Mouse (Mus musculus) lung, adult 2 months (tissue): ENCODE data around the gene Aldh1a2. TPM values are rescaled to one million over a fixed set of nuclear protein-coding genes. Genes with fewer than 3 reads are reported as not detected.
A peak's percentile ranks its signal among the peaks of the same experiment; 100 is the strongest.

Experiments
- DNase-seq: peaks from one replicate; pipeline ENCODE4 v3.0.0; 2022
- H3K4me1 ChIP-seq: fragments of 200-500 bp; 2 replicates; pipeline ENCODE4 v1.6.1; 2011; ENCODE audit warnings: low read length; ENCODE audit not compliant: control insufficient read depth, insufficient read depth
- H3K4me3 ChIP-seq: fragments of 200-500 bp; replicated peaks from 2 replicates; pipeline ENCODE3; 2011; ENCODE audit warnings: low read depth, mild to moderate bottlenecking, control low read depth, low read length; ENCODE audit errors: extremely low read depth
- CTCF ChIP-seq: fragments of 200-500 bp; IDR thresholded peaks from 2 replicates; pipeline ENCODE4 v1.5.1; 2011; ENCODE audit warnings: mild to moderate bottlenecking, low read length, control low read depth; ENCODE audit not compliant: insufficient read depth
- POLR2A ChIP-seq: fragments of 200-500 bp; IDR thresholded peaks from 2 replicates; pipeline ENCODE4 v1.6.1; 2011; ENCODE audit warnings: low read depth, mild to moderate bottlenecking, control low read depth, low read length, borderline replicate concordance; ENCODE audit errors: extremely low read depth
- WGBS: fragments of 180-500 bp; shearing (Covaris S2); methylation state at CpG from one replicate; pipeline ENCODE4 v1.1.7; 2018; 5-methylcytosine and 5-hydroxymethylcytosine counted together
- polyA plus RNA-seq: library from polyadenylated mRNA; depleted of rRNA; stranded (reverse); fragments of >200 nt; gene quantifications from 2 replicates; pipeline ENCODE4 v1.2.3, GENCODE M21; 2012

The Aldh1a2 gene
- polyA plus RNA-seq, 1 experiment = 13.5 TPM

GRCm38 (mm10) chr9:71286420-71286819 lies 70.8 kb downstream of the Aldh1a2 start:
- no peak for TF ChIP-seq POLR2A
- no peak for TF ChIP-seq CTCF
- WGBS = 94% methylated on average over 9 of the region's 9 CpGs
- Histone ChIP-seq H3K4me3 (no peak overlapping the region), H3K4me1 (no peaks in the 10 kb centered on the region)
- DNase-seq = no peak

- TF ChIP-seq CTCF (no peak), POLR2A (no peak)
- 60% methylated on average over 6 of the region's 6 CpGs for WGBS
- H3K4me3 ChIP-seq = no peak overlapping the region
- DNase-seq = no peak
- H3K4me1 ChIP-seq = no peaks in the 10 kb centered on the region
Observed at GRCm38 (mm10) chr9:71288738-71289137, 73.1 kb downstream of the Aldh1a2 start.

- DNase-seq = no peak
- Histone ChIP-seq H3K4me3 (no peak overlapping the region), H3K4me1 (no peaks in the 10 kb centered on the region)
- TF ChIP-seq CTCF = no peak
- TF ChIP-seq POLR2A = no peak
- 79% methylated on average over 3 of the region's 3 CpGs for WGBS
Observed at GRCm38 (mm10) chr9:71289810-71290209, 74.2 kb downstream of the Aldh1a2 start.

GRCm38 (mm10) chr9:71290730-71291129 lies 75.1 kb downstream of the Aldh1a2 start:
- Histone ChIP-seq H3K4me3 (no peak overlapping the region), H3K4me1 (no peaks in the 10 kb centered on the region)
- TF ChIP-seq CTCF (no peak), POLR2A (no peak)
- no peak for DNase-seq
- WGBS = 69% methylated on average over 1 of the region's 1 CpGs

- Histone ChIP-seq H3K4me1 (no peaks in the 10 kb centered on the region), H3K4me3 (no peak overlapping the region)
- 59% methylated on average over 8 of the region's 8 CpGs for WGBS
- TF ChIP-seq POLR2A (no peak), CTCF (no peak)
- no peak for DNase-seq
Observed at GRCm38 (mm10) chr9:71295501-71295900, 79.9 kb downstream of the Aldh1a2 start.

GRCm38 (mm10) chr9:71303594-71303993 lies 88.0 kb downstream of the Aldh1a2 start:
- H3K4me3 ChIP-seq = no peak overlapping the region
- H3K4me1 ChIP-seq = no peaks in the 10 kb centered on the region
- no peak for DNase-seq
- 52% methylated on average over 2 of the region's 2 CpGs for WGBS
- TF ChIP-seq POLR2A (no peak), CTCF (no peak)

- 80% methylated on average over 9 of the region's 9 CpGs for WGBS
- TF ChIP-seq POLR2A (no peak), CTCF (no peak)
- Histone ChIP-seq H3K4me3 (no peak overlapping the region), H3K4me1 (no peaks in the 10 kb centered on the region)
- DNase-seq = no peak
Observed at GRCm38 (mm10) chr9:71307106-71307789, 91.7 kb downstream of the Aldh1a2 start.

- TF ChIP-seq CTCF (peak; percentile 59; the same call in 1 of the 2 replicates), POLR2A (no peak)
- WGBS = 78% methylated on average over 3 of the region's 3 CpGs
- Histone ChIP-seq H3K4me1 (no peaks in the 10 kb centered on the region; the same call in 1 of the 2 replicates), H3K4me3 (no peak overlapping the region)
- no peak for DNase-seq
Observed at GRCm38 (mm10) chr9:71315960-71316359, 100.4 kb downstream of the Aldh1a2 start.

GRCm38 (mm10) chr9:71317096-71317920 lies 101.7 kb downstream of the Aldh1a2 start:
- no peaks in the 10 kb centered on the region; the same call in 1 of the 2 replicates for H3K4me1 ChIP-seq
- DNase-seq = no peak
- no peak overlapping the region for H3K4me3 ChIP-seq
- no peak for TF ChIP-seq CTCF
- TF ChIP-seq POLR2A = no peak
- WGBS = 55% methylated on average over 11 of the region's 11 CpGs
